Mouse (Mus musculus): Measurements from ENCODE around the gene Tmem266.

Gene Tmem266

DNA sequence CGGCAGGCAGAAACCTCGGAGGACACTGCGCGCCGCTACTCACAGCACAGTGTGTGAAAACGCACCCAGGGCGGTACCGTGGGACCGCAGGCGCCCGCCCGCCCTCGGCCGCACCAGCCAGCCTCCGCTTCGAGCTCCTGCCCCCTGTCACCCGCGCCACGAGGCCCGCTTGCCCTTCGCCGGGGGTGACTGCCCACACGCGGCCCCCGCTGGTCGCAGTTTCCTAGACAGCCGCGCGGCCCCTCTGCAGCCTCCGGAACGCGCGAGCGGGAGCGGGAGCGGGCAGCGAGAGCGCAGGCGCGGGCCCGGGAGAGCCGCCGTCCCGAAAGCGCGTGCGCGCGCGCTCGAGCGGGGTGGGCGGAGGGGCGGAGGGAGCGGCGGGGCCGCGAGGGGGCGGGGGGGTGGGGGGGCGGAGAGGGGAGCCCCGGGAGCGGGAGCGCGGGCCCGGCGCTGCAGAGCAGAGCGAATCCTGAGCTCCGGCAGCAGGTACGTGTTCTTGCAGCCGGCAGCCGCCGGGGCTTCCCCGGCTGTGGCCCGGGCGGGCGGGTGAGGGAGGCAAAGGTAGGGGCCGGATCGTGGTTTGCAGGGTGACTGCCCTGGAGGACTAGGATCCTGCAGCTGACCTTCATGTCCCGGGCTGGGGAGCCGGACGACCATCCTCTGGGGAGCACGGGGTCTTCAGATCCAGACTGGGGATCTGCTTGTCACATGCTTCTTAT is at the start of gene Tmem266, which contains the start of gene Nrg4:
Gene Tmem266 (plus strand): TSS at position 399 of the 719 bp plus-strand sequence.
Gene Nrg4 (minus strand): TSS at position 330 of the 719 bp plus-strand sequence.
- peak; percentile 54 to 60 for DNase-seq (ENCODE audit: low spot score in 2 of 2)

DNA sequence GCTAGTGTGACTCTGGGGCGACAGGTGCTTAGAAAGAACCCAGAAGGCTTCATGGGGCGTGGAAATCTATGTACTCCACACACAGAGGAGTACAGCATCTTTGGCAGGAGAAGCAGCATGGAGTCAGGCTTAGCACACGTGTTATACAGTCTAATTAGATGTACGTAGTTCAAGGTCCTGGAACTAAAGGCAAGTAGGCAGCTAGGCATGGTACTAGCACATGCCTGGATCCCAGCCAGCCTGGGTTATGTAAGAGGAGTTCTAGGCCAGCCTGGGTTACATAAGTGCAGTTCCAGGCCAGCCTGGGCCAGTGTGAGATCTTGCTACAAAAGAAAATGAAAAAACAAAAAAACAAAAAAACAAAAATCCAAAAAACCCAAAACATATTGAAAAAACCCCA is 49.2 kb upstream of the Tmem266 start:
- peak in 1 of 2 experiments; percentile 74 for DNase-seq (ENCODE audit: low spot score in 2 of 2)

DNA sequence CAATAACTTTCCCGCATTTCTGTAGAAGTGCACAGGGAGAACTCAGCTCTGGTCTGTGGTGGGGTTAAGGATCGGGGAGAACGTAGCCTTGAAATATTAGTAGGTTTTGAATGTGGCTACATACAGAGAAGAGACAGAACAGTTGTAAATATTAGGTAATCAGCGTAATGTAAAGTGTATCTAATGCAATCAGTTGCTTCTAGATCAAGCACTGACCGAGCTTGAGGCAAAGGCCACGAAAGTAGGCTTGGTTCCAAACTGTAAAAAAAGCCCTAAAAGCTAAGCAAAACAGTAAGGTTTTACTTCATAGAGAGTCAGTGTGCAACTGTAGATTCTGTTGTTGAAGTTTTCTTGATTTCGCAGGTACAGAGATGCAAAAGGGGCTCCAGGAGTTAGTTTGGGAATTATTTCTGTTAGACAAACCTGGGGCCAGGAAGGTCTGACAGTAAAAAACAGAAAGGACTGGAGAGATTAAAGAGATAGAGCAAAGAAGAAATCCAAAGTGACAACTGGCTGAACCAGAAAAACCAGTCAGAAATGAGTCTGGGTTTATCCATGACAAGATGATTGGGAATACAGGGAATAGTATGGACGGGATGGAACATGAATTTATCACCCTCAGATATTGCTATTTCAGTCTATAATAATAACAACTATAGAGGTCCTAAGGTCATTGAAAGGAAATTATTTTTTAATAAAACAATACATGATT is 47.4 kb upstream of the Tmem266 start:
- no peak for DNase-seq (ENCODE audit: low spot score in 2 of 2)

DNA sequence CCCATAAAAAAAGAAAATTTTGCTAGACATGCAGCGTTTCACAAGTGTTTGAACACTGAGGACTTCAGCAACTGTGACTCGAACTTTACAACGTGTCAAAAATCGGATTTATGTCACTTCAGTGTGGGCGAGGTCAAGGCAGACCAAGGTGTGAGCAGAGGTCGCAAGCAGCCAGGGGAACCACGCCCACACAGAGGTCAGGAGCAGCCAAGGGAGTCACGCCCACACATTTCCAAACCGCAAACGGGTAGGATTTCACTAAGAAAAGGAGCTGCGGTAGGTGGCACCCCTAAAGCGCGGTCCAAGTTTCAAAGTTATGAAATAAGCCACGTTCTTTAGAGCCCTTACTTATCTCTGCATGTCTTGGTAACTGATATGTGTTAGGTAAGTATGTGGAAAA is 43.2 kb upstream of the Tmem266 start:
- DNase-seq (ENCODE audit: low spot score in 2 of 2), result peak in 1 of 2 experiments; percentile 68

DNA sequence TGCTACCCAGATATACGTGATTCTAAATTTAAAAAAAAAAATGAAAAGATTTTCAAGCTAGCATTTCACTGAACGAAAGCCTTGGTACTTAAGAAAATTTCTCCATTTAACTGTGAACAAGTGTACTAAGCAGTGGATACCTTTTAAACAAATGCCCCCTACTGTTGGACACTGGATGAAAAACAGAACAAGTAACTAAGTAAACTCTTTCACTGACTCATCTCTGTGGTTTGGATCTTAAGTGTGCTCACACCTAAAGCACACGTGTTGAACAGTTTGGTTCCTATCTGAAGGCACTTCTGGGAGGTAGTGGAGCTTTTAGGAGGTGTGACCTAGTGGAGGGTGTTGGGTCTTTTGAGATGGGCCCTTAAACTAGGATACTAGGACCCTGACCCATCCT is 41.5 kb upstream of the Tmem266 start:
- no peak for DNase-seq (ENCODE audit: low spot score in 2 of 2)

DNA sequence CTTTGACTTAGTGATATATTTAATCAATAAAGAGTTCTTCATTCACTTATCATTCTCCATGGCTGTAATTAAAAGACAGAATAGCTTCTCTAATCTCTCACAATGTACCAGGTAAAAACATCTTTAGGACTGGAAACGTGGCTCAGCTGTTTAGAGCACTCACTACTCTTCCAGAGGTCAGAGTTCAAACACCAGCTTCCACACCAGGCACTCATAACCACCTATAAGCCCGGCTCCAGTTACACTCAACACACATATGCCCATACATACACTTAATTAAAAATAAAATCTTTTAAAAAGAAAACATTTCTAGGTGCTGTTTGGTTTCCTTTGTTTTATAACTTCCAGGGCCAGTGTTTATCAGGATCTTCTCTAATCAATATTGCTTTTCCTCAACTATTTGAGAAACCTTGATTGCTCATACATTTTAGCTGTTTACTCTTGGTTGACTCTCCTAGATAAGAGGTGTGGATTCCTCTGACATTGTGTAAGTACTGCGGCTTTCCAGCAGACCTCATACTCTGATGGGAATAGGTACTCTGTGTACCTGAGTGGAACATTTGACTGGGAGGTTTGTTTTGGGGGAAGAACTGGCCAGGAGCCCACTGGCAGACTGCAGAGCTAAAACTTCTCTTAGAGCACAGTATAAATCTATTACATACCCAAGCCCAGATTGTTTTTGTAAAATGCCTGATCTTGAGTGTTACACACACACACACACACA is 37.1 kb upstream of the Tmem266 start:
- no peak for DNase-seq (ENCODE audit: low spot score in 2 of 2)

DNA sequence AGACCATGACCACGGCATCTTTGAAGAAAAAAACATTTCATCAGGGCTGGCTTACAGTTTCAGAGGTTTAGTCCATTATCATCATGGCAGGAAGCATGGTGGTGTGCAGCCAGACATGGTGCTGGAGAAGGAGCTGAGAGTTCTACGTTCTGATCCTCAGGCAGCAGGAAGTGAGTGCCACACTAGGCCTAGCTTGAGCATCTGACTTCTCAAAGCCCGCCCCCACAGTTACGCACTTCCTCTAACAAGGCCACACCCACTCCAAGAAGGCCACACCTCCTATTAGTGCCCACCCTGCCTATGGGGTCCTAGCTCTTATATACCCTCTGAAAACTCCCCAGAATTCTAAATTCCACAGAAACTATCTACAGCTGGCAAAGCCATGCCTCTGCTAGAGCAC is 34.7 kb upstream of the Tmem266 start:
- DNase-seq (ENCODE audit: low spot score in 2 of 2), result no peak

DNA sequence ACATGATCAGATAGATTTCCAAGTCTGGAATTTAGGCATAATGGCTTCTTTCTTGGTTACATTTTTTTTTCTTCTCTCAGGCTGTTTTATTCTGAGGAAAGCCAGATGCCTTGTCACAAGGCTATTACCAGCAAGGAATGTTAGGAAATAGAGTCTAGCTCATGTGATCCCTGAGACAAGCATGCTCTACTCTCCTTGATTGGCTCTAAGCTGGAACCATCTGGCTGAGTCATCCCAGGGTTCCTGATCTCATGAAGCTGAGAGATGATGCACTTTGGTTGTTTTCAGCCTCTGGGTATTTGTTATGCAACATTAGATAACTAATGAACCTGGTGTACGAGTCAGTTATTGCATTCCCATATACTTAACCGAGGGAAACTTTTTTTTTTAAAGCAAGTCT is 30.5 kb upstream of the Tmem266 start:
- no peak for DNase-seq (ENCODE audit: low spot score in 2 of 2)

DNA sequence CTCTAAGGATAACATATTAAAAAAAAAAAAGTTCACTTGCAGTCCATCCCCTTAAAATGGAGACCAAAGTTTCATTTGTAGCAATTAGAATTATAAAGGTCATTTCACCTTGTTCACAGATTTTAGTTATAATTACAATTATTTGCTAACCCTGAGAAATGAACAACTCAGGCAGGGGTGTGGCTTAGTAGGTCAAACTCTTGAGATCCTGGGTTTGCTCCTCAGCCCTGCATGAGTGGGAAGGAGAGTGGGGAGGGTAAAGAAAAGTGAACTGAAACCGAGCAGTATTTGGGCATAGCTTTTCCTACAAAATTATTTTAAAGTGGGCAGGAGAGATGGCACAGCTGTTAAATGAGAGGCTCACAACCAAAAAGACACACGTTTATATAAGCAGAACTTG is 19.6 kb upstream of the Tmem266 start:
- DNase-seq (ENCODE audit: low spot score in 2 of 2), result no peak

DNA sequence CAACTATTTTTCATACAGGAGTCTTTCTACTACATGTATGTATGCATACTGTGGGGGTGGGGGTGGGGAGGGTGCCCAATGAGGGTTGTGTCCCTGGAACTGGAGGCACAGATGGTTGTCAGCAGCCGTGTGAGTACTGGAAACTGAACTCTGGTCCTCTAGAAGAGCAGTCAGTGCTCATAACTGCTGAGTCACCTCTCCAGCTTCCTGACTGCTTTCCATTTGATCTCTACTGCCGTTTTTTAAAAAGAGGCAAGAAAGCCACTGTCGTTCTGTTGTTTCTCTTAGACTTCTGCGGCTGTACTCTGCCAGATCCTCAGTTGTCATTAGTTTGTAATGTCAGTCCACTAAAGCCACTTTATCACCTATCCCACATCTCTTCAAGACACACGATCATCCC is 19.2 kb upstream of the Tmem266 start:
- DNase-seq (ENCODE audit: low spot score in 2 of 2), result no peak

DNA sequence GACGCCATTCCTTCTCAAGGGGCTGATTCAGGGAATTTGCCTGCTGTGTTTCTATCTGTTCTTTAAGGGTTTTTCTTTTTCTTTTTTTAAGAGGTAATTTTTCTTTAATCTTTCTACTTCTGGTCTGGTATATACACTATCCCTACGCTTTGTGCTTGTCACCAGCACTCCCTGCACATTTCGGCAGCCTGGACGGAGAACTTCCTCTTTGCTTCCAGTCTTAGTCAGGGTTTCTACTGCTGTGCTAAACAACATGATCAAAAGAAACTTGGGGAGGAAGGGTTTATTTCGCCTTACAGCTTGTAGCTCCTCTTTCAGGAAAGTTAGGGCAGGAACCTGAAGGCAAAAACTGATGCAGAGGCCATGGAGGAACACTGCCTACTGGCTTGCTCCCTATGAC is 18.3 kb upstream of the Tmem266 start:
- no peak for DNase-seq (ENCODE audit: low spot score in 2 of 2)

DNA sequence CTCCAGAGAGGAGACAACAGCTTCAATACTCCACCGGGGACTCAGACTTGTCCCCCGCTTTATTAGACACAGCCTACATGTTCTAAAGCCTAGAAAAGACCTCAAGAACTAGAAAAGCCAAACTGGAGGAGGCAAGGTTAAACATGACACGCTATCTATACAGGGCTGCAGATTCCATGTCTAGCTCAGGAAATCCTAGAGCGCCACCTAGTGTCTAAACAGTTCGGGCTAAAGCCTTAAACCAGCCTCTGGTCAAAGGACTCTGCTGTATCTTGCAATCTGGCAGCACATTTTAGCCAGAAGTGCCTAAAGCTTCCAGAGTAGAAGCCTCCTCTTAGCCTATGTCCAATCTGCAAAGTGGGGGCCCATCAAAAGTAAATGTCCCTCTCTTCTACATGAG is 15.2 kb upstream of the Tmem266 start:
- DNase-seq (ENCODE audit: low spot score in 2 of 2), result peak; percentile 33 to 66

DNA sequence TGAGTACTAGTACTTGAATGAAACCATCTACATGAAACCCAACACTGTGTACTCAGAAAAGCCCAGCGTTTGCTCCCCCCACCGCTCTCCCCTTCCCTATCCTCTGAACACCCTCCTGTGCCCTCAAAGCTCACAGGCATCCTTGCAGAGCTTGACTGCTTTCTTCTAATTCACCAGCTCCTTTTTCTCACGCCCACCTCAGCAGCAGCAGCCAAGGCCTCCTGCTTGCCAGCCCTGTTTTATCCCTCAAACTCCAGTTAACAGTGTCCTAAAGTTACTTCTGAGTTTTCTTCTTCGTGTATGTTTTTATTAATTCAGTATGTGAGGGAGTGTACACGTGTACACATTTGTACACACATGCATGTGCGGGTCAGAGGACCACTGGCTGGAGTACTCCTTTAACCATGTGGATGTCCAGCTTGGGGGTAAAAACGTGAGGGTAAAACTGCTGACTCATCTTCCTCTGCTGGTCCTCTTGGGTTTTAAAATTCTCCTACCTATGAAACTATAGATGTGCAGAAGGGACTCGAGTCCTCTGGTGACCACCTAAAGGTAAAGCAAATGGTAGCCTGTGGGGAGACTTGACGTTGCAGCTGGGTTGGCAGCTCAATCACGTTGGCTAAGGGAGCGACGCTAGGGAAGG is 13.0 kb upstream of the Tmem266 start:
- no peak for DNase-seq (ENCODE audit: low spot score in 2 of 2)

DNA sequence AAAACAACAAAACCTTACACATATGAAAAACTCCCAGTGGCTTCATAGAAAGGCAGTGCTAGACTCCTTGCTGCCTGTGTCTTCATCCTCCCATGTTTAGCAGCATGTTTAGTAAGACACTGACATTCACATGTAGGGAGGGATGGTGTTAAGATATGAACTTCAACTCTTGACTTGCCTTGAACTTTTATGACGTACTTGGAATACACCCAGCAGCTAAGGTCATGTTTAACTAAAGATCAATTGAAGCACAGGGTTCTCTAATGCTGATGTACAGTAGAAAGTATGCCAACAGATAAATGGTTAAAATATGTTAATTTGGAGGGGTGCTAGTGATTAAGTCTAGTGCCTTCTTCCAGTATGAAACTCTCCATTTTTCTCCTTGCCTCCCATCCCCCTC is 4.1 kb upstream of the Tmem266 start:
- DNase-seq (ENCODE audit: low spot score in 2 of 2), result no peak

DNA sequence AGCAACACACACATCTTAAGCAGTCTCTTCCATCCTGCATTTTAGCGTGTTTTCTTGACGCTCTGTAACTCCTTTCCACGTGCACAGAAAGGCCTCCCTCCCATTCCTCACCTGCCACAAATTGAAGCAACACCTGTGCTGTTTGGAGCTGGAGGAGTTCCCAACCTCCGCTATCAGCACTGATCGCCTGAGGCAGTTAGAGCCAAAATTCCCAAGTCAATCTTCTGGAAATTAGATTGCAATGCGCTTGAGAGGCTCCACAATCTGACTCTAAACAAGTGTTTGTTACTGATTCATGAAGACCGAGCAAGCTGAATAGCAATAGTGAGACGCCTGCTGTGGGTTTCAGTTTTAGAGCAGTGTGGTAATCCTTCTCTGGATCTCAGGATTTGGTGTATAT is 2.6 kb upstream of the Tmem266 start:
- no peak for DNase-seq (ENCODE audit: low spot score in 2 of 2)

DNA sequence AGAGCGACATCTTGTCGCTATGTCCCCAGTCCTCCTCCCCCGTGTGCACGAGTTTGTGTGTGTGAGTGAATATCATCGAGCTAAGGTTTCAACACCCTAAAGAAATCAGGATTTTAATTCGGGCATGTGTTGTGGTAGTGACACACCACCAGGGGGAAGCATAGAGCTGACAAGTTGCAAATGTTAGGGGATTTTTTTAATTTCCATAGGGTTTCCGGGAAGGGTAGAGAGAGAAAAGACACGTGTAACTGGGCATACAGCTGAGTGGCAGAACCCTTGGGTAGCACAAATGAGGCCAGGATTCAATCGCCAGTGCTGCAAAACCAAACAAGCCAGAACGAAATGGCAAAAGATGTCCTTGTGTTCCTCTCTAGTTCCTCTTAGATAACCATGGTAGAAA is 2.2 kb upstream of the Tmem266 start:
- no peak for DNase-seq (ENCODE audit: low spot score in 2 of 2)

DNA sequence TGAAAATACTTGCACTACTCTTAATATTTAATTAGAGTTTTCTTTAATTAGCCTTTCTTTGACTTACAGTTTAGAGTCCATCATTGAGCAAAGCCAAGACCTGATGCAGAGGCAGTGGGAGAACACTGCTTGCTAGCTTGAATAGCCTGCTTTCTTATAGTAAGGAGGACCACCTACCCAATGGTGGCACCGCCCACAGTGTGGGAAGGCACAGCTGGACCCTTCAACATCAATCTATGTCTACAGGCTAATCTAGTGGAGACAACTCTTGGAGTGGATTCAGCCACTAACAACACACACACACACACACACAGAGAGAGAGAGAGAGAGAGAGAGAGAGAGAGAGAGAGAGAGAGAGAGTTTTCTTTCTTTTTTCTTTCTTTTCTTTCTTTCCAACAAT is 1.7 kb upstream of the Tmem266 start:
- DNase-seq (ENCODE audit: low spot score in 2 of 2), result no peak

DNA sequence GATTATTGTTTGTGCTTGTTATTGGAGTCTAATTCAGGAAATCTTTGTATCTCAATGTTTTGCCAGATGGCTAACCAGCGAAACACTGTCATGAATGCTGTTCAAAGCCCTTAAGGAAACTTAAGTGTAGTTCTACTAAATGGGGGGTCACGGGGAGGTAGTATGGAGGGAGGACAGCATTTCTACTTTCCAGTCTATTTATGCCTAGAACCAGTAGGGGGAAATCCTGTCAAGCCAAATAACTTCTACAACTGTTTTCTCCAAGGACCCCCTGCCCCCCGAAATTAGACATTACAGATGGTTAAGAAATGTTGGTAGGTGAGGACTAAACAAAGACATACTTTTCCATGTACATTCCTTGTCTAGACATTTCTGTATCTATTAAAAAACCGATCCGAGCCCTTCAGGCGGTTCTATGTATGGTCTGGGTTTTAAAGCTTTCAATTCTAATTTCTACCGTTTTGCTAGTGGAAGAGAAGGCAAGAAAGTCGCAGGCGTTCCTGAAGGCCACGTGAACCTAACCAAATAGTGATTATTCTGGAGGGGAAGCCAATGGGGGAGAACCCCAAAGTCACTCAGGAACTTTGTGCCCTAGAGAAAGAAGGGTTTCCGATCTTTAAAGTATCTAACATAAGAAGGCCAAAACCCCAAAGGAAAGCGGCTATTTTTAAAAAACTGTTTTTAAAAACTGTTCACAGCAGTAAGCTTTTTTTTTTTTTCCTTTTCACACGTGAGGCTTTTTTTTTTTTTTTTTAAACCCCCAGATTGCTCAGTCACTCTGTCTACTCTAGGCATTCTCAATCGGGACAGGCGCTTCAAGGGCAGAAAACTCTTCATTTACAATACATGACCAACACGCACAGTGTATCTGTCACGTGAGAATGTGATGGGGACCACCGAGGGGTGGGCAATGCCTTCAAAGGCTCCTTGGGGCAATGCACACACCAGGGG is 874 bp upstream of the Tmem266 start:
- DNase-seq (ENCODE audit: low spot score in 2 of 2), result no peak

DNA sequence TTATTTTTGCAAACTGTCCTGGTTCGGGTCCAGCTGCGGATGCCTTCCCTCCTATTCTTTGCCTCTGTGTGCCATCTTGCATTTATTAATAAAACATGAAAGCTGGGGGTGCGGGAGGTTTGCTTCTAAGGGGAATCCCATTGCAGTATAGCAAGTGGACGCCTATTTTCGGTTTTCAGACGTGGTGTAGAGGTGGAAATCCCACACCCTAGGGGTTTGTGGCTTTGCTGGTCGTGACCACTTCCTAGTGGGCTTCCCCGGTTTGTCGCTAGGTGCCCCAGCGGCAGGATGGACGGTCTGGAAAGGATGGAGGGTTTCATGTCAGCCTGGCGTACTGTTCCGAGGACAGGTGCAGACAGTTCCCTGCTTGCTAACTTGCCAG is 512 bp downstream of the Tmem266 start:
- no peak for DNase-seq (ENCODE audit: low spot score in 2 of 2)

DNA sequence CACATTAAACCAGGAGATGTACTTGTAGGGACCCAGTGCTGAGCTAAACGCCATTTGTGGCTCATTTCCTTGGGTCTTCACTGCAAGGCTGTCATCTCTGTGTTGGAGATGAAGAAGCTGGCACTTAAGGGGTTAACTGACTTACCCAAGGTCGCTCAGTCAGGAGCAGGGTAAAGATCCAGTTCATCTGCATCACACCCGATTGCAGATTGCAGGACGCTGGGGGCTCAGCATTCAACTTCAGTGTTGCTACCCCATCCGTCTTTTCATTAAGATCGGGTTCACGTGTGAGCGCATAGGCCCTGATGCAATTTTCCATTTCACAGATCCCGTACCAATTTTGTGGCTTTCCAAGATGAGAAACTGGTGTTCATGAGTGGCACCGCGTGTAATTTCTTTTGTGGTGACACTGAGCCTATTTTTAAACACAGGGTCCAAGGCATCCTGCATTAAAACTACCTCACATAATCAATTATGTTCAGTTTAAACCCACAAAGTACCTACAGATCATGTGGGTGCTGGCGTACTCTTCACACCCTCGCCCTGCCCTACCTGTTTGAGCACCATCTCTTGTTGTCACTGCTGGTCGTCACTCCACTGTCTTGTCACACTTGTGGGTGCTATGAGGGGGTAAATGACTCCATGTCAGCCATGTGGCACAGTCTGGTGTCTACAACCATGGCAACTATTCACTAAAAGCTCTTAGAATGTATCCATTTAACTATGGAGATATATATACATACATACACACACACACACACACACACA is 1.6 kb downstream of the Tmem266 start:
- DNase-seq (ENCODE audit: low spot score in 2 of 2), result no peak

Measured in urinary bladder, postnatal 36 days (tissue).